ENCODE assay signal across 9 mouse cellular contexts in the genomic region with DNA sequence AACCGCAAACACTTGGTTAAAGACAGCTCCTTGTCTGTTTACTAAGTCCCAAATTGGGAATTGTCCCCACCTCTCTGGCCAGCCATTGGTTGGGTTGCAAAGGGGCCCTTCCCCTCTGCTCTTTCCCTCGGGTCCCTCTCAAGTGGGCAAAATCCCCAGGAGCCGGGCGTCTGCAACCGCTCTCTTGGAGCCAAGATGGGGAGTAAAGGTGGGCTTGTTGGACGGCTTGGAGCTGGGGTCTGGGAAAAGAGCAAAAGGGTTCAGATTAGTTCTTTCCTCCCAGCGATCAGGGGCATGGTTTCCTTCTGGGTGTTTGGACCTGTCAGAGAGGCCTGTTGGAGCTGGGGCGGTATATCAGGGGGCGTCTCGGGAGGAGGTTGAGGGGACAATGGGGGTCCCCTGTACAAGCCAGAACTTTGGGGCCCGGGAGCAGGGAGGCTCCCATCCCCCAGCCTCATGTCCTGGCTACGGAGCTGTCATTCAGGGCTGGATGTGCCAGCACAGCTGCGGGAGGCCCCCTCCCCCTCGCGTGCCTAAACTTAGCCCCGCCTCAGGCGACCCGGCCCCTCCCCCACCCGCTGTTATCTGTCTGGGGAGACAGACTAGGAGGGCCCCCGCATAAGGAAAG. TPM values are rescaled to one million over a fixed set of nuclear protein-coding genes. Genes with fewer than 3 reads are reported as not detected.
DNase-seq lines count a peak whose midpoint lies in the region; ATAC-seq and TF ChIP-seq lines count a peak whose summit lies in the region.
"Had no signal": no experiment of that assay in that cellular context is flagged by ENCODE, and none has a peak within 500 bp of the region (broad histone marks: within the 10 kb centered on the region; RNA-seq: fewer than 3 reads in every experiment).

No protein-coding gene starts in this region.

- no peaks in the 10 kb centered on the region for H3K9me3 ChIP-seq in embryonic facial prominence, embryonic 15.5 days (replicated peaks)
- H3K9me3 ChIP-seq in liver, embryonic 11.5 days (ENCODE audit: control insufficient read depth, low read length): no peaks in the 10 kb centered on the region
- H3K9me3 ChIP-seq in neural tube, embryonic 14.5 days (ENCODE audit: control insufficient read depth, low read length): no peaks in the 10 kb centered on the region

- peak overlapping the region; percentile 46 for H3K27ac ChIP-seq in layer of hippocampus, adult 2 months
- H3K27ac ChIP-seq in embryonic facial prominence, embryonic 15.5 days (replicated peaks): peak overlapping the region; percentile 65
- H3K27ac ChIP-seq in liver, embryonic 11.5 days (ENCODE audit: low read depth, low read length): peak overlapping the region; percentile 79
- H3K27ac ChIP-seq in neural tube, embryonic 14.5 days (ENCODE audit: low read depth, low read length): no peak overlapping the region

- 2% methylated on average over 19 of the region's 20 CpGs for WGBS in embryonic facial prominence, embryonic 15.5 days
- 3% methylated on average over 20 of the region's 20 CpGs for WGBS in liver, embryonic 11.5 days
- under 1% methylated on average over 20 of the region's 20 CpGs for WGBS in neural tube, embryonic 14.5 days

- ATAC-seq in embryonic facial prominence, embryonic 15.5 days (ENCODE audit: insufficient number of reproducible peaks, low FRiP score, low TSS enrichment, low read depth): peak; percentile 58
- ATAC-seq in liver, embryonic 11.5 days (replicated peaks; ENCODE audit: low FRiP score): peak; percentile 85
- ATAC-seq in neural tube, embryonic 14.5 days (ENCODE audit: low read depth): no peak
- ATAC-seq: Patski had no signal

- peak overlapping the region; percentile 40 for H3K4me3 ChIP-seq in layer of hippocampus, adult 2 months
- peak overlapping the region; percentile 36 for H3K4me3 ChIP-seq in embryonic facial prominence, embryonic 15.5 days (replicated peaks)
- peak overlapping the region; percentile 62 for H3K4me3 ChIP-seq in liver, embryonic 11.5 days (ENCODE audit: low read depth, low read length)
- peak overlapping the region; percentile 15; the same call in 1 of the 2 replicates for H3K4me3 ChIP-seq in neural tube, embryonic 14.5 days (ENCODE audit: low read depth, low read length)

- H3K36me3 ChIP-seq in embryonic facial prominence, embryonic 15.5 days: no peaks in the 10 kb centered on the region
- no peaks in the 10 kb centered on the region for H3K36me3 ChIP-seq in liver, embryonic 11.5 days (ENCODE audit: control insufficient read depth, insufficient read depth, low read length)
- H3K36me3 ChIP-seq in neural tube, embryonic 14.5 days (ENCODE audit: control insufficient read depth, insufficient read depth, low read length): peaks cover 26% of the 10 kb centered on the region; the same call in 1 of the 2 replicates

- intact Hi-C loops in heart, postnatal 10 days (cut with DNase I): no loop called here

- peaks cover 21% of the 10 kb centered on the region for H3K4me1 ChIP-seq in embryonic facial prominence, embryonic 15.5 days
- peaks cover 18% of the 10 kb centered on the region for H3K4me1 ChIP-seq in liver, embryonic 11.5 days (replicated peaks; ENCODE audit: control insufficient read depth, insufficient read depth, low read length)
- peaks cover 6% of the 10 kb centered on the region; the same call in 1 of the 2 replicates for H3K4me1 ChIP-seq in neural tube, embryonic 14.5 days (ENCODE audit: control insufficient read depth, insufficient read depth, low read length)

- peak overlapping the region; percentile 57 for H3K4me2 ChIP-seq in embryonic facial prominence, embryonic 15.5 days (replicated peaks)
- H3K4me2 ChIP-seq in liver, embryonic 11.5 days: peak overlapping the region; percentile 95
- peak overlapping the region; percentile 27 for H3K4me2 ChIP-seq in neural tube, embryonic 14.5 days (ENCODE audit: low read depth, low read length)

- no peaks in the 10 kb centered on the region for H3K27me3 ChIP-seq in embryonic facial prominence, embryonic 15.5 days
- no peaks in the 10 kb centered on the region for H3K27me3 ChIP-seq in liver, embryonic 11.5 days (replicated peaks; ENCODE audit: control insufficient read depth, insufficient read depth, low read length)
- H3K27me3 ChIP-seq in neural tube, embryonic 14.5 days (ENCODE audit: control insufficient read depth, insufficient read depth, low read length): no peaks in the 10 kb centered on the region
- H3K27me3 ChIP-seq: Patski had no signal

- no peak for TF ChIP-seq CTCF in layer of hippocampus, adult 2 months (conservative IDR thresholded peaks at IDR 0.05)

- H3K9ac ChIP-seq in embryonic facial prominence, embryonic 15.5 days: no peak overlapping the region
- peak overlapping the region; percentile 67 for H3K9ac ChIP-seq in liver, embryonic 11.5 days (ENCODE audit: low read depth, low read length)
- H3K9ac ChIP-seq in neural tube, embryonic 14.5 days (replicated peaks; ENCODE audit: low read depth, low read length): no peak overlapping the region

- DNase-seq in layer of hippocampus, adult 2 months (ENCODE audit: low spot score in 2 of 2): no peak
- DNase-seq in layer of hippocampus, postnatal 36 days: no peak
- peak; percentile 73 to 79 for DNase-seq in heart, postnatal 10 days
- peak; percentile 78 for DNase-seq in liver, embryonic 11.5 days (ENCODE audit: low spot score)
- DNase-seq in urinary bladder, postnatal 36 days (ENCODE audit: low spot score in 2 of 2): no peak
- DNase-seq in adrenal gland, adult 2 months: no peak

RNA-seq across cellular contexts. Expression of a gene that starts 8.7 kb away (rescaled TPM):
- 10 to 100 TPM; 90.3 to 92.7 TPM for total RNA-seq in layer of hippocampus, adult 2 months (2021)
- total RNA-seq in layer of hippocampus, postnatal 36 days (2021): 10 to 100 TPM; 89.7 to 91.3 TPM
- 39.2 and 41.9 TPM in 2 replicates for polyA plus RNA-seq in embryonic facial prominence, embryonic 15.5 days (2015; fragmentation: Nextera tagmentation; extraction: Ambion mirVana)
- 10 to 100 TPM; 67.9 to 82.8 TPM for total RNA-seq in heart, postnatal 10 days (2021)
- 8.2 and 11.1 TPM in 2 replicates for polyA plus RNA-seq in liver, embryonic 11.5 days (2014; fragmentation: Nextera tagmentation; extraction: Ambion mirVana)
- 115 and 118 TPM in 2 replicates for polyA plus RNA-seq in neural tube, embryonic 14.5 days (2014; fragmentation: Nextera tagmentation; extraction: Ambion mirVana)
- 1 to 10 TPM; 4.2 to 7.4 TPM for total RNA-seq in adrenal gland, adult 2 months (2021)
- 14.6 and 19.4 TPM in 2 replicates for polyA plus RNA-seq in adrenal gland, adult 2 months (2012; rRNA removed)

RNA-seq across cellular contexts. Expression of a gene that starts 11.2 kb away (rescaled TPM):
- not detected for total RNA-seq in layer of hippocampus, adult 2 months (2021)
- under 1 TPM; 0.20 to 0.33 TPM for total RNA-seq in layer of hippocampus, postnatal 36 days (2021)
- polyA plus RNA-seq in embryonic facial prominence, embryonic 15.5 days (2015; fragmentation: Nextera tagmentation; extraction: Ambion mirVana): 0.14 and 0.41 TPM in 2 replicates
- under 1 TPM in 1 of 2 experiments, not detected in 1; 0.67 TPM for total RNA-seq in heart, postnatal 10 days (2021)
- polyA plus RNA-seq in liver, embryonic 11.5 days (2014; fragmentation: Nextera tagmentation; extraction: Ambion mirVana): not detected in 2 replicates
- polyA plus RNA-seq in neural tube, embryonic 14.5 days (2014; fragmentation: Nextera tagmentation; extraction: Ambion mirVana): 0.66 and 0.75 TPM in 2 replicates
- not detected for total RNA-seq in adrenal gland, adult 2 months (2021)
- 0.09 and 0.68 TPM in 2 replicates for polyA plus RNA-seq in adrenal gland, adult 2 months (2012; rRNA removed)

RNA-seq across cellular contexts. Expression of a gene that starts 18.8 kb away (rescaled TPM):
- total RNA-seq in layer of hippocampus, adult 2 months (2021): 10 to 100 TPM; 12.8 to 14.1 TPM
- 10 to 100 TPM; 12.6 to 18.8 TPM for total RNA-seq in layer of hippocampus, postnatal 36 days (2021)
- polyA plus RNA-seq in embryonic facial prominence, embryonic 15.5 days (2015; fragmentation: Nextera tagmentation; extraction: Ambion mirVana): 0.21 and 0.69 TPM in 2 replicates
- total RNA-seq in heart, postnatal 10 days (2021): under 1 TPM; 0.48 to 0.60 TPM
- polyA plus RNA-seq in liver, embryonic 11.5 days (2014; fragmentation: Nextera tagmentation; extraction: Ambion mirVana): 0.07 TPM in 1 of 2 replicates, not detected in the other
- not detected in 2 replicates for polyA plus RNA-seq in neural tube, embryonic 14.5 days (2014; fragmentation: Nextera tagmentation; extraction: Ambion mirVana)
- total RNA-seq in adrenal gland, adult 2 months (2021): 10 to 100 TPM in 1 of 2 experiments, 1 to 10 TPM in 1; 5.8 to 34.5 TPM
- 2.6 and 3.2 TPM in 2 replicates for polyA plus RNA-seq in adrenal gland, adult 2 months (2012; rRNA removed)

RNA-seq across cellular contexts. Expression of a gene that starts 19.5 kb away (rescaled TPM):
- total RNA-seq in layer of hippocampus, adult 2 months (2021): 10 to 100 TPM; 15.7 to 17.1 TPM
- 10 to 100 TPM; 15.2 to 21.2 TPM for total RNA-seq in layer of hippocampus, postnatal 36 days (2021)
- 85.2 TPM in 2 replicates for polyA plus RNA-seq in embryonic facial prominence, embryonic 15.5 days (2015; fragmentation: Nextera tagmentation; extraction: Ambion mirVana)
- total RNA-seq in heart, postnatal 10 days (2021): 10 to 100 TPM; 84.0 to 98.6 TPM
- polyA plus RNA-seq in liver, embryonic 11.5 days (2014; fragmentation: Nextera tagmentation; extraction: Ambion mirVana): 85.9 and 87.5 TPM in 2 replicates
- 17.4 and 40.9 TPM in 2 replicates for polyA plus RNA-seq in neural tube, embryonic 14.5 days (2014; fragmentation: Nextera tagmentation; extraction: Ambion mirVana)
- 10 to 100 TPM; 45.8 to 55.8 TPM for total RNA-seq in adrenal gland, adult 2 months (2021)
- polyA plus RNA-seq in adrenal gland, adult 2 months (2012; rRNA removed): 136 and 143 TPM in 2 replicates

RNA-seq across cellular contexts. Expression of a gene that starts 53.5 kb away (rescaled TPM):
- 10 to 100 TPM; 51.7 to 51.9 TPM for total RNA-seq in layer of hippocampus, adult 2 months (2021)
- 10 to 100 TPM; 44.4 to 53.4 TPM for total RNA-seq in layer of hippocampus, postnatal 36 days (2021)
- 83.0 and 85.5 TPM in 2 replicates for polyA plus RNA-seq in embryonic facial prominence, embryonic 15.5 days (2015; fragmentation: Nextera tagmentation; extraction: Ambion mirVana)
- 10 to 100 TPM; 40.1 to 43.2 TPM for total RNA-seq in heart, postnatal 10 days (2021)
- polyA plus RNA-seq in liver, embryonic 11.5 days (2014; fragmentation: Nextera tagmentation; extraction: Ambion mirVana): 46.4 and 46.8 TPM in 2 replicates
- polyA plus RNA-seq in neural tube, embryonic 14.5 days (2014; fragmentation: Nextera tagmentation; extraction: Ambion mirVana): 90.4 and 98.9 TPM in 2 replicates
- total RNA-seq in adrenal gland, adult 2 months (2021): 10 to 100 TPM; 36.5 to 40.8 TPM
- polyA plus RNA-seq in adrenal gland, adult 2 months (2012; rRNA removed): 36.3 and 37.8 TPM in 2 replicates

Comparison
In these comparisons a context has a peak if more than half of its experiments do, and no peak if none do; other contexts are left out.
1. DNase-seq: peak in heart, postnatal 10 days (2 of 2) and liver, embryonic 11.5 days (single experiment); none in layer of hippocampus, adult 2 months (0 of 2), layer of hippocampus, postnatal 36 days (0 of 2), urinary bladder, postnatal 36 days (0 of 2) and adrenal gland, adult 2 months (single experiment).
2. H3K4me2 ChIP-seq: peak in every context shown above with its lines; median percentile 95 in liver, embryonic 11.5 days; 57 in embryonic facial prominence, embryonic 15.5 days; 27 in neural tube, embryonic 14.5 days.
3. RNA of a gene that starts 8.7 kb away (total RNA-seq): 90.3 to 92.7 TPM in layer of hippocampus, adult 2 months, 89.7 to 91.3 TPM in layer of hippocampus, postnatal 36 days and 67.9 to 82.8 TPM in heart, postnatal 10 days; 4.2 to 7.4 TPM in adrenal gland, adult 2 months; every median in the first group is over 4 times any median in the second.
4. RNA of a gene that starts 18.8 kb away (total RNA-seq): 5.8 to 34.5 TPM in adrenal gland, adult 2 months, 12.6 to 18.8 TPM in layer of hippocampus, postnatal 36 days and 12.8 to 14.1 TPM in layer of hippocampus, adult 2 months; 0.48 to 0.60 TPM in heart, postnatal 10 days; every median in the first group is over 4 times any median in the second.
5. Peak in every context shown above with its lines, with median percentiles within 50 percentile points of each other: H3K4me3 ChIP-seq.